Mouse (Mus musculus): ENCODE measurements around the gene Oosp1.

DNA sequence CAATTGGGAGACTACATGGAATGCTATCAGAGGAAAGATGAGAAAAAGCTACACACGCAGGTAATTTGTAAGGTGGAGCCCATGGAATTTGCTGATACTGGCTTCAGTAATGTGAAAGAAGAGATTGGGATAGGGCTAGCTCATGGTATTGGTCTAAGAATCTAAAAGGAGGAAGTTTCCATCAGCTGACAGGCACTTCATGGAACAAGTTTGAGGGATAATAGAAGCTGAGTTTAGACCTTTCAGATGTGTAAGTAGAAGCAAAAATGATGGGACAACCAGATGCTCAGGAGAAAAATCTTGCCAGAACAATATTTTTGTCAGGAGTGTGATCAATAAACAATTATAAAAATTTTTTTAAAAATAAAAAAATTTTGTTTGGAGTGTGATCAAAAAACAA lies 57.2 kb downstream of the Oosp1 start:
- TF ChIP-seq CTCF (IDR thresholded peaks at IDR 0.05; ENCODE audit: insufficient read depth, low read length) (no peak), POLR2A (IDR thresholded peaks at IDR 0.05; ENCODE audit: borderline replicate concordance, extremely low read depth, low read depth, low read length) (no peak)

Data from lung, adult 2 months (tissue).